Mouse (Mus musculus): ENCODE results near the gene Gnat1. TPM values are rescaled to one million over a fixed set of nuclear protein-coding genes. Genes with fewer than 3 reads are reported as not detected.

Gnat1 gene
- polyA plus RNA-seq, 1 experiment, result 0.28 TPM

GRCm38 (mm10) chr9:107676302-107676701 lies 3.2 kb downstream of the Gnat1 start:
- peak in 1 of 2 experiments; percentile 33 for DNase-seq (ENCODE audit: extremely low spot score in 1 of 2, low spot score in 1 of 2)

- peak in 1 of 2 experiments; percentile 80 for DNase-seq (ENCODE audit: extremely low spot score in 1 of 2, low spot score in 1 of 2)
Observed at GRCm38 (mm10) chr9:107675671-107676301, 3.7 kb downstream of the Gnat1 start.

GRCm38 (mm10) chr9:107674609-107675429 lies 4.7 kb downstream of the Gnat1 start:
- no peak for DNase-seq (ENCODE audit: extremely low spot score in 1 of 2, low spot score in 1 of 2)

- DNase-seq (ENCODE audit: extremely low spot score in 1 of 2, low spot score in 1 of 2), result no peak
Observed at GRCm38 (mm10) chr9:107670259-107670658, 9.3 kb downstream of the Gnat1 start.

GRCm38 (mm10) chr9:107669480-107669945 lies 10.0 kb downstream of the Gnat1 start, which contains the start of gene Slc38a3:
Slc38a3 (minus strand) TSS chr9:107669530.
- DNase-seq (ENCODE audit: extremely low spot score in 1 of 2, low spot score in 1 of 2), result no peak

- no peak for DNase-seq (ENCODE audit: extremely low spot score in 1 of 2, low spot score in 1 of 2)
Observed at GRCm38 (mm10) chr9:107668916-107669315, 10.6 kb downstream of the Gnat1 start.

- DNase-seq (ENCODE audit: extremely low spot score in 1 of 2, low spot score in 1 of 2), result no peak
Observed at GRCm38 (mm10) chr9:107668011-107668410, 11.5 kb downstream of the Gnat1 start.

- no peak for DNase-seq (ENCODE audit: extremely low spot score in 1 of 2, low spot score in 1 of 2)
Observed at GRCm38 (mm10) chr9:107667219-107667618, 12.3 kb downstream of the Gnat1 start.

- DNase-seq (ENCODE audit: extremely low spot score in 1 of 2, low spot score in 1 of 2), result no peak
Observed at GRCm38 (mm10) chr9:107666751-107667205, 12.7 kb downstream of the Gnat1 start.

- no peak for DNase-seq (ENCODE audit: extremely low spot score in 1 of 2, low spot score in 1 of 2)
Observed at GRCm38 (mm10) chr9:107665308-107665707, 14.2 kb downstream of the Gnat1 start.

GRCm38 (mm10) chr9:107663525-107663924 lies 16.0 kb downstream of the Gnat1 start:
- no peak for DNase-seq (ENCODE audit: extremely low spot score in 1 of 2, low spot score in 1 of 2)

- DNase-seq (ENCODE audit: extremely low spot score in 1 of 2, low spot score in 1 of 2), result no peak
Observed at GRCm38 (mm10) chr9:107662342-107662741, 17.2 kb downstream of the Gnat1 start.

- no peak for DNase-seq (ENCODE audit: extremely low spot score in 1 of 2, low spot score in 1 of 2)
Observed at GRCm38 (mm10) chr9:107660777-107661176, 18.7 kb downstream of the Gnat1 start.

GRCm38 (mm10) chr9:107659961-107660360 lies 19.6 kb downstream of the Gnat1 start:
- no peak for DNase-seq (ENCODE audit: extremely low spot score in 1 of 2, low spot score in 1 of 2)

- DNase-seq (ENCODE audit: extremely low spot score in 1 of 2, low spot score in 1 of 2), result peak; percentile 62 to 70
Observed at GRCm38 (mm10) chr9:107659551-107659950, 20.0 kb downstream of the Gnat1 start.

GRCm38 (mm10) chr9:107658096-107658495 lies 21.4 kb downstream of the Gnat1 start:
- no peak for DNase-seq (ENCODE audit: extremely low spot score in 1 of 2, low spot score in 1 of 2)

- no peak for DNase-seq (ENCODE audit: extremely low spot score in 1 of 2, low spot score in 1 of 2)
Observed at GRCm38 (mm10) chr9:107657144-107657543, 22.4 kb downstream of the Gnat1 start.

- no peak for DNase-seq (ENCODE audit: extremely low spot score in 1 of 2, low spot score in 1 of 2)
Observed at GRCm38 (mm10) chr9:107654585-107654984, 24.9 kb downstream of the Gnat1 start.

- no peak for DNase-seq (ENCODE audit: extremely low spot score in 1 of 2, low spot score in 1 of 2)
Observed at GRCm38 (mm10) chr9:107653474-107653873, 26.0 kb downstream of the Gnat1 start.

- no peak for DNase-seq (ENCODE audit: extremely low spot score in 1 of 2, low spot score in 1 of 2)
Observed at GRCm38 (mm10) chr9:107650708-107651481, 28.6 kb downstream of the Gnat1 start.

GRCm38 (mm10) chr9:107650225-107650624 lies 29.3 kb downstream of the Gnat1 start:
- no peak for DNase-seq (ENCODE audit: extremely low spot score in 1 of 2, low spot score in 1 of 2)

Measured in frontal cortex, adult 2 months (tissue).